Mouse (Mus musculus) kidney, embryonic 14.5 days (tissue): ENCODE results near the gene Kmt2e. TPM values are rescaled to one million over a fixed set of nuclear protein-coding genes. Genes with fewer than 3 reads are reported as not detected.
"Not testable (repeated sequence)": the region's sequence is repeated elsewhere in the genome, so short reads cannot be mapped to it uniquely, and the experiment has no call there.

Experiments used
- ATAC-seq: fragments of 200-750 bp; cut with Nextera tagmentation; 2 replicates; pipeline ENCODE4 v1.8.0; 2017; ENCODE audit warnings: moderate number of reproducible peaks, mild to moderate bottlenecking, moderate TSS enrichment, moderate library complexity; ENCODE audit not compliant: low FRiP score, low TSS enrichment
- H3K27ac ChIP-seq: fragments of 300-500 bp; sonication (generic); 2 replicates; pipeline ENCODE4 v1.5.1; 2014; ENCODE audit warnings: low read depth, mild to moderate bottlenecking, low read length, moderate library complexity, mixed read lengths
- H3K27me3 ChIP-seq: fragments of 300-500 bp; sonication (generic); 2 replicates; pipeline ENCODE4 v1.6.1; 2014; ENCODE audit warnings: mild to moderate bottlenecking, low read length; ENCODE audit not compliant: control insufficient read depth, insufficient read depth
- H3K36me3 ChIP-seq: fragments of 300-500 bp; sonication (generic); 2 replicates; pipeline ENCODE4 v1.6.1; 2014; ENCODE audit warnings: low read length, mixed read lengths; ENCODE audit not compliant: control insufficient read depth, insufficient read depth
- H3K4me1 ChIP-seq: fragments of 300-500 bp; sonication (generic); 2 replicates; pipeline ENCODE4 v1.6.1; 2014; ENCODE audit warnings: low read length, mixed read lengths; ENCODE audit not compliant: control insufficient read depth, insufficient read depth
- H3K4me2 ChIP-seq: fragments of 300-500 bp; sonication (generic); replicated peaks from 2 replicates; pipeline ENCODE4 v1.6.1; 2014; ENCODE audit warnings: low read depth, mild to moderate bottlenecking, low read length
- H3K4me3 ChIP-seq: fragments of 300-500 bp; sonication (generic); 2 replicates; pipeline ENCODE4 v1.5.1; 2014; ENCODE audit warnings: mild to moderate bottlenecking, low read length
- H3K9ac ChIP-seq: fragments of 300-500 bp; sonication (generic); 2 replicates; pipeline ENCODE4 v1.6.1; 2014; ENCODE audit warnings: low read depth, mild to moderate bottlenecking, low read length, moderate library complexity
- H3K9me3 ChIP-seq: fragments of 300-500 bp; sonication (generic); 2 replicates; pipeline ENCODE4 v1.6.1; 2016; ENCODE audit warnings: low read length; ENCODE audit not compliant: control insufficient read depth
- WGBS: fragments of 180-500 bp; shearing (Covaris S2); extraction: QIAGEN DNeasy Blood & Tissue Kit; methylation state at CpG from one replicate; pipeline ENCODE4 v1.1.7; 2014; 5-methylcytosine and 5-hydroxymethylcytosine counted together
- polyA plus RNA-seq: library from polyadenylated mRNA; unstranded; fragments of >200 nt; fragmentation: Nextera tagmentation; extraction: Ambion mirVana; gene quantifications from 2 replicates; pipeline ENCODE4 v1.2.1, GENCODE M21; 2014

Kmt2e gene
- polyA plus RNA-seq, 1 experiment from 2014 or later: 81.6 TPM

- no peak overlapping the region for H3K4me2 ChIP-seq
- H3K36me3 ChIP-seq: peaks cover 28% of the 10 kb centered on the region
- no peak for ATAC-seq
- H3K4me1 ChIP-seq: no peaks in the 10 kb centered on the region
- H3K4me3 ChIP-seq: no peak overlapping the region
- no peaks in the 10 kb centered on the region for H3K9me3 ChIP-seq
- H3K9ac ChIP-seq: no peak overlapping the region
- 83% methylated on average over 3 of the region's 3 CpGs for WGBS
- H3K27me3 ChIP-seq: no peaks in the 10 kb centered on the region
- no peak overlapping the region for H3K27ac ChIP-seq
These were observed 90.4 kb downstream of the Kmt2e start for GRCm38 (mm10) chr5:23524621-23525020.

GRCm38 (mm10) chr5:23531100-23531499 lies 96.9 kb downstream of the Kmt2e start:
- no peak for ATAC-seq
- WGBS: 96% methylated on average over 6 of the region's 6 CpGs
- H3K4me2 ChIP-seq: no peak overlapping the region
- H3K27me3 ChIP-seq: no peaks in the 10 kb centered on the region
- H3K36me3 ChIP-seq: peaks cover 9% of the 10 kb centered on the region; the same call in 1 of the 2 replicates
- no peaks in the 10 kb centered on the region for H3K4me1 ChIP-seq
- H3K9me3 ChIP-seq: no peaks in the 10 kb centered on the region
- no peak overlapping the region for H3K4me3 ChIP-seq
- H3K9ac ChIP-seq: no peak overlapping the region
- no peak overlapping the region for H3K27ac ChIP-seq

GRCm38 (mm10) chr5:23531541-23532096 lies 97.4 kb downstream of the Kmt2e start:
- Histone ChIP-seq H3K4me2 (no peak overlapping the region), H3K9ac (no peak overlapping the region), H3K36me3 (peaks cover 5% of the 10 kb centered on the region; the same call in 1 of the 2 replicates), H3K9me3 (no peaks in the 10 kb centered on the region), H3K4me3 (no peak overlapping the region), H3K4me1 (no peaks in the 10 kb centered on the region), H3K27me3 (no peaks in the 10 kb centered on the region), H3K27ac (no peak overlapping the region)
- 87% methylated on average over 7 of the region's 7 CpGs for WGBS
- ATAC-seq: no peak

GRCm38 (mm10) chr5:23535692-23536091 lies 101.5 kb downstream of the Kmt2e start:
- no peak overlapping the region for H3K4me2 ChIP-seq
- H3K9me3 ChIP-seq: no peaks in the 10 kb centered on the region
- H3K27me3 ChIP-seq: no peaks in the 10 kb centered on the region
- H3K4me3 ChIP-seq: no peak overlapping the region
- H3K27ac ChIP-seq: no peak overlapping the region
- H3K4me1 ChIP-seq: no peaks in the 10 kb centered on the region
- ATAC-seq: no peak
- WGBS: 90% methylated on average over 7 of the region's 7 CpGs
- peaks cover 10% of the 10 kb centered on the region for H3K36me3 ChIP-seq
- no peak overlapping the region for H3K9ac ChIP-seq

GRCm38 (mm10) chr5:23551687-23552086 lies 117.4 kb downstream of the Kmt2e start:
- no peaks in the 10 kb centered on the region for H3K27me3 ChIP-seq
- no peaks in the 10 kb centered on the region for H3K4me1 ChIP-seq
- H3K27ac ChIP-seq: no peak overlapping the region
- H3K4me3 ChIP-seq: no peak overlapping the region
- no peaks in the 10 kb centered on the region for H3K9me3 ChIP-seq
- H3K36me3 ChIP-seq: no peaks in the 10 kb centered on the region; the same call in 1 of the 2 replicates
- WGBS: 88% methylated on average over 5 of the region's 5 CpGs
- ATAC-seq: no peak
- H3K9ac ChIP-seq: no peak overlapping the region
- no peak overlapping the region for H3K4me2 ChIP-seq

- not testable (repeated sequence) for ATAC-seq, H3K27ac ChIP-seq, H3K36me3 ChIP-seq, H3K9ac ChIP-seq, H3K27me3 ChIP-seq, H3K4me3 ChIP-seq, H3K4me2 ChIP-seq, H3K4me1 ChIP-seq, H3K9me3 ChIP-seq
- WGBS: 81% methylated on average over 3 of the region's 3 CpGs
These were observed 119.1 kb downstream of the Kmt2e start for GRCm38 (mm10) chr5:23553338-23553737.
